Mouse (Mus musculus) forebrain, embryonic 14.5 days (tissue): ENCODE results near the gene Ccdc188. TPM values are rescaled to one million over a fixed set of nuclear protein-coding genes. Genes with fewer than 3 reads are reported as not detected.
A peak's percentile ranks its signal among the peaks of the same experiment; 100 is the strongest.

Experiments used
- ATAC-seq: fragments of 200-750 bp; cut with Nextera tagmentation; 2 replicates; pipeline ENCODE4 v1.8.0; 2017; ENCODE audit warnings: mild to moderate bottlenecking, moderate library complexity
- DNase-seq: peaks from one replicate; pipeline ENCODE4 v3.0.0-alpha.2; 2015; ENCODE audit warnings: low spot score
- H3K27ac ChIP-seq: fragments of 300-500 bp; sonication (generic); 2 replicates; pipeline ENCODE4 v1.5.1; 2014; ENCODE audit warnings: low read depth, mild to moderate bottlenecking, control low read depth, low read length, moderate library complexity
- H3K27me3 ChIP-seq: fragments of 300-500 bp; sonication (generic); replicated peaks from 2 replicates; pipeline ENCODE4 v1.6.1; 2014; ENCODE audit warnings: low read length, control low read depth, mixed read lengths; ENCODE audit not compliant: control insufficient read depth, insufficient read depth
- H3K36me3 ChIP-seq: fragments of 300-500 bp; sonication (generic); 2 replicates; pipeline ENCODE4 v1.6.1; 2014; ENCODE audit warnings: low read length, control low read depth; ENCODE audit not compliant: control insufficient read depth, insufficient read depth
- H3K4me1 ChIP-seq: fragments of 300-500 bp; sonication (generic); 2 replicates; pipeline ENCODE4 v1.6.1; 2014; ENCODE audit warnings: antibody characterized with exemption, low read length, control low read depth; ENCODE audit not compliant: control insufficient read depth, insufficient read depth
- H3K4me2 ChIP-seq: fragments of 300-500 bp; sonication (generic); 2 replicates; pipeline ENCODE4 v1.6.1; 2014; ENCODE audit warnings: mild to moderate bottlenecking, control low read depth, low read length
- H3K4me3 ChIP-seq: fragments of 300-500 bp; sonication (generic); 2 replicates; pipeline ENCODE4 v1.5.1; 2014; ENCODE audit warnings: low read depth, low read length, control low read depth
- H3K9ac ChIP-seq: fragments of 300-500 bp; sonication (generic); 2 replicates; pipeline ENCODE4 v1.6.1; 2014; ENCODE audit warnings: mild to moderate bottlenecking, low read length, control low read depth, moderate library complexity
- H3K9me3 ChIP-seq: fragments of 300-500 bp; sonication (generic); replicated peaks from 2 replicates; pipeline ENCODE4 v1.6.1; 2016; ENCODE audit warnings: low read length, control low read depth, mixed read lengths; ENCODE audit not compliant: control insufficient read depth
- WGBS: fragments of 180-500 bp; shearing (Covaris S2); extraction: QIAGEN DNeasy Blood & Tissue Kit; methylation state at CpG from one replicate; pipeline ENCODE4 v1.1.7; 2014; 5-methylcytosine and 5-hydroxymethylcytosine counted together
- polyA plus RNA-seq: library from polyadenylated mRNA; unstranded; fragments of >200 nt; fragmentation: Nextera tagmentation; extraction: Ambion mirVana; gene quantifications from 2 replicates; pipeline ENCODE4 v1.2.1, GENCODE M21; 2014

Ccdc188 gene
- polyA plus RNA-seq, 1 experiment from 2014 or later: 0.13 TPM

- no peak for ATAC-seq
- no peaks in the 10 kb centered on the region for H3K9me3 ChIP-seq
- peak overlapping the region; percentile 82 for H3K4me2 ChIP-seq
- no peaks in the 10 kb centered on the region for H3K27me3 ChIP-seq
- H3K27ac ChIP-seq: no peak overlapping the region
- peaks cover 69% of the 10 kb centered on the region for H3K36me3 ChIP-seq
- peak overlapping the region; percentile 94 for H3K9ac ChIP-seq
- H3K4me3 ChIP-seq: no peak overlapping the region
- no peak for DNase-seq
- peaks cover 24% of the 10 kb centered on the region for H3K4me1 ChIP-seq
- 72% methylated on average over 10 of the region's 10 CpGs for WGBS
These were observed 33.4 kb downstream of the Ccdc188 start for GRCm38 (mm10) chr16:18250828-18251790.

DNA sequence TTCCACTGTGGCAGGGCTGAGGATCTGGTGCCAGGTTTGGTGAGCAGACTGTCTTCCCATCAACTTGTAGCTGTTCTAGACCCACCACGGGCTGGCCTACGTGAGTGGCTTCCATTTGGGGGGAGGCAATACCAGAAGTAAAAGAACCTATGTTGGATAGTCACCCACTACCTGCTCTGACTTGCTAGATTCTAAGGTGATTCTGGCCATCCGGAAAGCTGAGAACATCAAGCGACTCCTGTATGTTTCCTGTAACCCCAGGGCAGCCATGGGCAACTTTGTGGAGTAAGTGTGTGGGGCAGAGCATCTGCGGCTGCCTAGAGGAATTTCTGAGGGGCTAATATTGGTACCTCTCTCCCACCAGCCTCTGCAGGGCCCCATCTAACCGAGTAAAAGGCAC lies 35.1 kb downstream of the Ccdc188 start:
- no peak overlapping the region for H3K4me2 ChIP-seq
- no peak overlapping the region for H3K27ac ChIP-seq
- DNase-seq (no peak), ATAC-seq (no peak)
- H3K9ac ChIP-seq: no peak overlapping the region
- peaks cover 16% of the 10 kb centered on the region for H3K4me1 ChIP-seq
- H3K27me3 ChIP-seq: no peaks in the 10 kb centered on the region
- H3K36me3 ChIP-seq: peaks cover 75% of the 10 kb centered on the region
- no peak overlapping the region for H3K4me3 ChIP-seq
- H3K9me3 ChIP-seq: no peaks in the 10 kb centered on the region
- 86% methylated on average over 6 of the region's 6 CpGs for WGBS

GRCm38 (mm10) chr16:18253866-18254265 lies 36.2 kb downstream of the Ccdc188 start:
- H3K36me3 ChIP-seq: peaks cover 85% of the 10 kb centered on the region
- no peaks in the 10 kb centered on the region for H3K27me3 ChIP-seq
- no peaks in the 10 kb centered on the region for H3K9me3 ChIP-seq
- peaks cover 16% of the 10 kb centered on the region for H3K4me1 ChIP-seq
- DNase-seq (no peak), ATAC-seq (no peak)
- H3K27ac ChIP-seq: no peak overlapping the region
- 85% methylated on average over 1 of the region's 1 CpGs for WGBS
- H3K4me3 ChIP-seq: no peak overlapping the region
- no peak overlapping the region for H3K4me2 ChIP-seq
- H3K9ac ChIP-seq: no peak overlapping the region

DNA sequence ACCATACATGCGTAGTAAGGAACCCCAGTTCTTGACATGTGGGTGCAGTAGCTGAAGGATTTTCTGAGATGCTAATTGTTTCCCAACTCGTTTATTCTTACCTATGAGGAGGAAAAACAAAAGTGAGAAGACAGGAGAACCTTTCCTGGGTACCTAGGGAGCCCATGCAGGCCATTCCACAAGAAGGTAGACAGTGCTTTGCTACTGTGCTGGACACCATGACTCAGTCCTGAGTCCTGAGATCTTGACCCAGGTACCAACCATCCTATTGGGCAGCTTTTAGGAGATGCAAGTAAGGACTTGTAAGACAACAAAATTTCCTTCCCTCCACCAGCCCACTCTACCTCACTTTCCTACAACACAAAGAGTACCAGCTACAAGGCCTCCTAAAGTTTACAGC lies 40.5 kb downstream of the Ccdc188 start, which contains the start of gene Gm49776:
Gm49776 (minus strand) TSS at position 101 of the 400 bp plus-strand sequence.
- ATAC-seq (no peak), DNase-seq (no peak)
- Histone ChIP-seq H3K4me3 (no peak within 1 kb of the TSS), H3K4me1 (no peaks in the 10 kb centered on the region), H3K9me3 (no peaks in the 10 kb centered on the region), H3K27ac (no peak within 1 kb of the TSS), H3K9ac (no peak within 1 kb of the TSS), H3K27me3 (no peaks in the 10 kb centered on the region), H3K36me3 (peaks cover 92% of the 10 kb centered on the region), H3K4me2 (no peak within 1 kb of the TSS)
- 95% methylated on average over 2 of the region's 2 CpGs for WGBS

DNA sequence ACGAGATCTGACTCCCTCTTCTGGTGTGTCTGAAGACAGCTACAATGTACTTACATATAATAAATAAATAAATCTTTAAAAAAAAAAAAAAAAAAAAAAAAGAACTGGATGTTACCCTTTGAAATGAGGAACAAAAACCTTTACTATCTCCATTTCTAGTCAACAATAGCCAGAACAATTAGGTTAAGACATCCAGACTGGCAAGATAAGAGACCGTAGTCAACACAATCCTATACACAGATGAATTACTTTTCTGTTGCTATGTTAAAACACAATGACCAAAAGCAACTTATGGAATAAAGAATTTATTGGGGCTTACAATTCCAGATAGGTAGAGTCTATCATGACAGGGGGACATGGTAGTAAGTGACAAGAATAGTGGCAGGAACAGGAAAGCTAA lies 47.3 kb downstream of the Ccdc188 start:
- no peak overlapping the region for H3K4me3 ChIP-seq
- no peaks in the 10 kb centered on the region for H3K9me3 ChIP-seq
- H3K27ac ChIP-seq: no peak overlapping the region
- 80% methylated on average over 2 of the region's 2 CpGs for WGBS
- H3K27me3 ChIP-seq: no peaks in the 10 kb centered on the region
- H3K36me3 ChIP-seq: peaks cover 90% of the 10 kb centered on the region
- no peak for ATAC-seq
- H3K9ac ChIP-seq: no peak overlapping the region
- no peak overlapping the region for H3K4me2 ChIP-seq
- H3K4me1 ChIP-seq: no peaks in the 10 kb centered on the region
- DNase-seq: no peak

GRCm38 (mm10) chr16:18268182-18268581 lies 50.5 kb downstream of the Ccdc188 start:
- WGBS: 86% methylated on average over 5 of the region's 5 CpGs
- Histone ChIP-seq H3K4me2 (no peak overlapping the region), H3K9ac (no peak overlapping the region), H3K27ac (no peak overlapping the region), H3K36me3 (peaks cover 93% of the 10 kb centered on the region), H3K4me3 (no peak overlapping the region), H3K9me3 (no peaks in the 10 kb centered on the region), H3K4me1 (no peaks in the 10 kb centered on the region), H3K27me3 (no peaks in the 10 kb centered on the region)
- DNase-seq (peak; percentile 33), ATAC-seq (no peak)

Other genes with a start within 250 kb of the Ccdc188 start
- 0.32 TPM in 1 of 2 replicates, not detected in the other for gene Vpreb2, start 237.5 kb upstream of the Ccdc188 start, polyA plus RNA-seq
- gene Dgcr6, start 165.0 kb upstream of the Ccdc188 start, polyA plus RNA-seq: 164 and 179 TPM in 2 replicates
- gene Prodh, start 127.7 kb upstream of the Ccdc188 start, polyA plus RNA-seq: 3.1 and 3.3 TPM in 2 replicates
- gene Rtn4r, start 90.2 kb upstream of the Ccdc188 start, polyA plus RNA-seq: 11.0 and 15.8 TPM in 2 replicates
- gene Zdhhc8, start 17.3 kb downstream of the Ccdc188 start, polyA plus RNA-seq: 5.9 and 10.2 TPM in 2 replicates
- 95.0 and 95.4 TPM in 2 replicates for gene Trmt2a, start 30.8 kb downstream of the Ccdc188 start, polyA plus RNA-seq
- 527 and 537 TPM in 2 replicates for gene Ranbp1, start 30.9 kb downstream of the Ccdc188 start, polyA plus RNA-seq
- 1.8 TPM in 1 of 2 replicates, not detected in the other for gene Gm49776, start 40.4 kb downstream of the Ccdc188 start, polyA plus RNA-seq
- gene Dgcr8, start 71.4 kb downstream of the Ccdc188 start, polyA plus RNA-seq: 26.3 and 31.3 TPM in 2 replicates
- gene Tango2, start 130.2 kb downstream of the Ccdc188 start, polyA plus RNA-seq: 78.7 and 81.3 TPM in 2 replicates
- 46.8 and 47.8 TPM in 2 replicates for gene Arvcf, start 130.3 kb downstream of the Ccdc188 start, polyA plus RNA-seq
- gene Txnrd2, start 208.5 kb downstream of the Ccdc188 start, polyA plus RNA-seq: 22.0 and 23.5 TPM in 2 replicates
- 54.6 and 71.9 TPM in 2 replicates for gene Comt, start 209.0 kb downstream of the Ccdc188 start, polyA plus RNA-seq